Mouse (Mus musculus) bone marrow, adult 2 months (tissue): ENCODE measurements at regions not wholly inside any gene's neighbourhood (a gene's known extent, or its start where the extent isn't known, plus 50 kb on each side); places are given as distances from the start of the nearest gene placed in this dataset.

ENCODE experiments used
- CTCF ChIP-seq: fragments of 200-500 bp; IDR thresholded peaks from 2 replicates; pipeline ENCODE4 v1.5.1; 2011; ENCODE audit warnings: low read length, control low read depth; ENCODE audit not compliant: control insufficient read depth, insufficient read depth
- POLR2A ChIP-seq: fragments of 200-500 bp; IDR thresholded peaks from 2 replicates; pipeline ENCODE4 v1.6.1; 2011; ENCODE audit warnings: low read depth, mild to moderate bottlenecking, control low read depth, low read length, borderline replicate concordance; ENCODE audit not compliant: control insufficient read depth

DNA sequence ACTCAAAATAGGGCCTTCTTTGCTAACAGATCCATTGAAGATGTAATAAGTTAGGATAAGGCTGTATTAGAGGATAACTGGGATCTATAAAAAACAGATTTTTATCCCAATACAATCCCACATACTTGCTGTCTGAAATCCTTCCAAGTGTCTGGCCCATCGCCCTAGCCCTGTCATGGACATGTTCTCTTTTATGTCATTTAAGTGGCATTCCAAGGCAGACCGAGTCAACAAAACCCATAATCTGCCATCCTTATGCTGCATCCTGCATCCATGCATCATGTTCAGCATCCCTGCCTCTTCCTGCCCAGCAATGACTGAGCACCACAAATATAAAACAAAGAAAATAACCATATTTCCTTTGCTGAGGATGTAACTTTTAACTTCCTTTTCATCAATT, 108.3 kb upstream of the Tab2 start:
- TF ChIP-seq POLR2A: no peak
- no peak for TF ChIP-seq CTCF
